Mouse (Mus musculus) stomach, postnatal 0 days (tissue): ENCODE data around the gene Hpd.
A peak's percentile ranks its signal among the peaks of the same experiment; 100 is the strongest.

Experiments used
- CTCF ChIP-seq: IDR thresholded peaks from 2 replicates; pipeline ENCODE4 v1.5.1; 2016; ENCODE audit warnings: antibody characterized with exemption, low read depth, mild to moderate bottlenecking, moderate library complexity
- EP300 ChIP-seq: optimal IDR thresholded peaks from 2 replicates; pipeline ENCODE3; 2016; ENCODE audit warnings: antibody characterized with exemption

DNA sequence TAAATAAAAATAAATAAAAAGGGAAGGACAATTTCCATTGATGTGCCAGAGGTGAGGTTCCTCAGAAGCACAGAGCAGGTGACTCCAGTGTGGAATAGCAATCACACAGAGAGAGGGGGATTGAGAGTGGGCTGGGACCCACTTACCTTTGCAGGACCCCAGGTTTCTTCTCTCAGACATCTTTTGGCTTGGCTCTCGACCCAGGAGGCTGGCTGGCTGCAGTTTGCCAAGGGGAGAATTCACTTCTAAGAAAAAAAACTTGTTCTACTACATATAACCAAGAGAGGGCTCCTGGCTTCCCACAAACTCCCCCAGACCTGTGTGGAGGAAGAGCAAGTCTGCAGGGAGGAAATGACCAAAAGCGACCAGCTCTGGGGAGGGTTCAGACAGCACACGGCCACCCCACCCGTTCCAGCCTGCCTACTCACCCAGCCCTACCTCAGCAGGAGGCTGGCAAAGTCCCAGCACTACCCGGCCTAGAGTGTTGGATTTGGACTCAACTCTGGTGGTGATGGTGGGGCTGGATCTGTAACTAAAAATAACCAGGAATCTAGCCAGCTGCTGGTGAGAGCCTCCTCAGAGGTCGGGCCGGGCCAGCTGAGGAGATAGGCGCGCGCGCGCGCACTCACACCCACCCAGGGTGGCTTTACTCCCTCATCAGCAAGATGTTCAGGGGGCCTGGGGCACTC is 48.2 kb downstream of the Hpd start:
- TF ChIP-seq CTCF (peak; percentile 27), EP300 (no peak)
